Mouse (Mus musculus) testis, postnatal 10 days (tissue): ENCODE results near the gene Slc25a40.

Experiments used
- DNase-seq: peaks from one replicate; pipeline ENCODE4 v3.0.0; 2021; ENCODE audit warnings: low spot score

The Slc25a40 gene

GRCm38 (mm10) chr5:8422157-8422931 is at the start of gene Slc25a40, which contains the start of gene Dbf4:
Gene Slc25a40 (plus strand): TSS chr5:8422850.
Gene Dbf4 (minus strand): TSS chr5:8422716.
- peak; percentile 97 for DNase-seq

- no peak for DNase-seq
Measured at GRCm38 (mm10) chr5:8373415-8373814, 49.2 kb upstream of the Slc25a40 start.

DNA sequence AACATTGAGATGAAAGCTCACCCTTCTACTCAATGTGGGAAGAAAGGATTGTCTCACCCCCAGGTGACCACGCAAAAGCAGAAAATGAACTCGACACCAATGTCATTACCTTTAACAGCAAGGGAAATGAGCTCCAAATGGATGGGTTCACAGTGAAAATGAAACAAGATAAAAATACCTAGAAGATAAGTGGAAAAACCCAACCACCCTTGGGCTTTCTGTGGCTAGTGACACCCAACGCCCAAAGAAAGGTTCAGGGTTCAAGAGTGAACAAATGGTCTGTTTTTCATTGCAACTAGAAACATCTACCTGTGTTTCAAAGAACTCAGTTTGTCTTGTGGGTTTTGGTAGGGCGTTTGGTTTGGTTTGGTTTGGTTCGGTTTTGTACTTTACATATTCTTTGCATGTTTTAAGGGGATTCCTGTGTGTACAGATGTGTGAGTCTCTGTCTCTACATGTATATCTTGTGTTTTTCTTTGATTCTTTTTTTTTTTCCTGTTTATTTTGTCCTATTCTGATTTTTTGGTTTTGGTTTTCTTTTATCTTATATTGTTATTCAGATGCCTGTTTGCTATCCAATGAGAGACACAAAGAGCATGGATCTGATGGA is 48.2 kb upstream of the Slc25a40 start:
- no peak for DNase-seq

DNA sequence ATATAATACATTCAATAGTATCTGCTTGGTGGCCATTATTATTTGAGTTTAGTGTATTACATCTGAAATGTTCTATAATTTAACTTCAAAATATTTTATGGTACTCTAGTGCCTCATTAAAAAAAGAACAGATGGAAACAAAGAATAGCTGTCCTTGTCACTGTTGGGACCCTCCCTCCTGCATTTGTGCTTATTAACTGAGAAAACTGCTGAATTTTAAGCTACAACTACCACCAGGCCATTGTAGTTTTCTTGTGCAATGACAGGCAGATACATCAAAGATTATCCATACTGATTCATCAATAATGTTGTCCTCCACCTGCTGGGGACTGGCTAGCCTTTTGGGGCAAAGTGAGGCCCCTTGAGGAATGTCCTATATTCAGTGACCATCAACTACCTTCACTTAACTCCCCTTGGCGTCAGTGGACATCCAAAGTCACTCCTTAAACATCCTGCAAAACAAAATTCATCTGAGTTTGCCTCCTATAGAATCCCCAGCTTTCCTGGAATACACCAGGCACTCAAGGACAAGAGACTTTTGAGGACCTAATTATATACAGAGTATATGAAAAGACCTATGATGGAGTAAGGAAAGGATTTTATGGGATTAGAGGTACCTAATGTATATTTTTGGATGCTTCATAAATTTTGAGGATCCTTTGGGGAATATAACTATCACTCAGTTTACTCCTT is 28.6 kb upstream of the Slc25a40 start:
- DNase-seq = no peak

DNA sequence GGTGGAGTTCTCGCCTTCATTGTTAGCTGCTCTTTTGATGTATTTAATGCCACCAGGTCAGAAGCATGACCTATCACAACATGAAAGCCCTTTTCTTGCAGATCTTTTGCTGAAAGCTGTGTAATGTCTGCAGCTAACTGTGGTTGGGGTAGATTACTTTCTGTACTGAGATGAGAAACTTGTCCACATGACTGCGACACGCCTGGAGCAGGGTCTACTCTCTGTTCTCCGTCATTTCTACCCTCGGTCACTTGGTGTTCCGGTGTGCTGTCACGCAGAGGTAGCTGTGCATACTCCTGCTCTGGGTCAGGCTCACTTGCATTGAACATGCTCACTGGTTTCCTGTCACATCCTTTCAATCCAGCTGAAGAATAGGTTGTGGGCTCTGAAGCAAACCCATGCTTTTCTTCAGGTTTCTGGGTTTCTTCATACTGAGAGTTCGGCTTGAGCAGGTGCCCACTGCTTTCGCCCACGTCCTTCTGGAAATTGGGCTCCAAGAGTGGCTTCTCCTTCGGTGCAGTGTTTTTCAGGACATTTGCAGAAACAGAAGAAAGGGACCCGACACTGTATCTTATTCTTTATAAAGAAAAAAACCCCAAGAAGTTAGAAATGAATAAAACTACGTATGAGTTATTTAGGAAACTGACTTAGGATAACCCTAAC is 24.9 kb upstream of the Slc25a40 start:
- no peak for DNase-seq

DNA sequence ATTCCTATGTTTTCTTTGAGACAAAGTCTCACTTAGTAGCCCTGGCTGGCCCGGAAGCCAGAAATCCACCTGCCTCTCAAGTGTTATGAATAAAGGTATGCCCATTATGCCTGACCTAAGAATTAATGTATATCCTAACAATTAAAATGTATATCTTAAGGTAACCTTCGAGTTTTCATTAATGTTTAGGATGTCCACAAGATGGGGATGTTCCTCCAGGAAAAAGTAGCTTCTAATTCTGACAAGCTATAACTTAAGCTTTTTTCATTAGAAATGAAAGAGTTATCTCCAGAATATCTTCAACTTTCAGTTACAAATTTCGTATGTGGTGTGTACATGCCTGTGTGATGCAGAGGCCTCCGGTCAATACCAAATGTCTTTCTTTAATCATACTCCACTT is 13.9 kb upstream of the Slc25a40 start:
- no peak for DNase-seq

DNA sequence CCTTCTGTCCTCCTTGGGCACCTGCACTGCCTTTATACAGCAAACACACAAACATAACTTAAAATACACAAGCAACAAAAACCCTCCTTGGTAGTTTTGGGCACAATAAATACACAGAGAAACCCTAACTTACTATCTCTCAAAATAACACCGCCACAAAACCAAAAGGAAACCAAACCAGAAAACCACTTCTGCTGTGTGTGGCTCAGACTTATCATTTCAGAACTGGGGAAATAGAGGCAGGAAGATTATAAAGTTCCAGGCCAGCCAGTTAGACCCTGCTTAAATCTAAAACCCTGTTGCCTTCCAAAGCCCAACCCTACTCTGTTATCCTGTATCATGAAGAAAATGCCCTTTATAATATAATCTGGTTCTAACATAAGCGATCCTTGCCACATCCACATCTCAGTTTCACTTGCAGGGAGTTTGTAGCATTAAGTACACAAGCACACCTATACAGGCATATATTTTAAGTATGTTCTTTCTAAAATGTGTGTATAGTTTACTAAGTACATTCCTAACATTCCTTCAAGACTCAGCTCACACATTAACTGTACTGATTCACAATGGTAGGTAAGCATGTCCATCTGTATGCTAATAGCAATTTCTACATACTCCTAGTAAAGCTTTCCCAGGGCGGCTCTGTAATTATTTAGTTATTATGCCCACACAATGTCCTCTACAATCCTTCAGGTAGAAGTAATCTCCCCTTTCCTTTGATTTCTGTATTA is 5.8 kb upstream of the Slc25a40 start:
- DNase-seq = no peak

- DNase-seq = no peak
Measured at GRCm38 (mm10) chr5:8417443-8417842, 5.2 kb upstream of the Slc25a40 start.

- no peak for DNase-seq
Measured at GRCm38 (mm10) chr5:8421424-8421823, 1.2 kb upstream of the Slc25a40 start.

DNA sequence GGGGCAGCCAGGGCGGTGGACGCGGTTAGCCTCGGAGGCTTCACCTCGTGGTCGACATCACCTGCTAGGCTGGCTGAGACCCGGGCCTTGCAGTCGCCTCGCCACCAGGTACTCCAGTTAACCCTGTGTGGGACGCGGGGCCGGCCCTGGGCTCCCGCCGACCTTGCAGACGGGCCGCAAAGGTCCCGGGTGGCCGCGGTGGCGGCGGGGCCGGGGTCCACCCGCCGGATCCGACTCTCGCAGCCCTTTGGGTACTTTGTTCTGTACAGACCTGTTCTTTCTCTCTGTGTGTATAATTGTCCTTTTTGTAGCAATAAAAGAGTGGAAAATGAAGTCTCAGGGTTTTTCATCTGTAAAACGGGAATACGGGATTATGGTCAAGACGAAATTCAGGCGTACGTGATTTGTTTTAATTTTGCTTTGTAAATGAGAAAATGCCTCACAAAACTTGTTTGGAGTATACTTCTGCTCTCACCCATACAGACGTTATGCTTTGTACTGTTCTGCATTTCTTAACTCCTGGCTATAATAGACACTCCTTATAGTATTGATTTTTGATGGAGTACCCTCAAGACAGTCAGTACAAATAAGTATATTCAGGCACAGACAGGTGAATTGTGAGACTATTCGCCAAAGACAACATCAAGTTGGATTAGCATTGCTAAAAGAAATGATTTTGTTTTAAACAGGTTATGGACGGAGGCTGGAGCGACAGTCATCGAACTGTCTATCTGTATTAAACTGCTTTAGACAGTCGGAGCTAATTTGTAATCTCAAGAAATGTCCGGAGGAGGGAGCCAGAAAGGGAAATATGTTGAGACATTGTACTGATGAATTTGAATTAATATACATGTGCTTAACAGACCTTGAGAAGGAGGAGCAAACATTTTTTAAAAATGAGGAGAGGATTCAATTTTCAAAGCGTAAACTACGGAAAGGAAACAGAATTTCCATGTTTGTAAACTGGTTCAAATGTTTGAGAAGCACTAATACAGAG is 580 bp downstream of the Slc25a40 start:
- no peak for DNase-seq

DNA sequence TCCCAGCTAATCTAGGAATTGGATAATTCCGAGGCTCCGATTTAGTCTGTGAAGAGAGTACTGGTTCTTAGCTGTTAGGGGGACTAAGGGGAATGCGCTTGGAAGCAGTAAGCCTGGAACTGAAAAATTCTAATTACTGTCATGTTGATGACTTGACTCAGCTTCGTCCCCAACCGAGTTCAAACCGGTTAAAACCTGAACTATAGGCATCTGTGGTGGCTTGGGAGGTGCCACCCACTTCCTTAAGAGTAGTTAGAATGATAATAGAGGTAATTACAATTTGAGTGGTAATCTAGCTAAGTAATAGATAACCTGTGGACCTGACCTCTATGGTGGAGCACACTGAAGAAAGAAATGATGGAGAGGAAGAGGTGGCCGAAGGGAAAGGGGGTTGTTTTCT is 1.5 kb downstream of the Slc25a40 start:
- no peak for DNase-seq

- no peak for DNase-seq
Measured at GRCm38 (mm10) chr5:8425899-8426298, 3.2 kb downstream of the Slc25a40 start.

- DNase-seq = no peak
Measured at GRCm38 (mm10) chr5:8437481-8438156, 15.0 kb downstream of the Slc25a40 start.

- DNase-seq = no peak
Measured at GRCm38 (mm10) chr5:8439095-8439494, 16.4 kb downstream of the Slc25a40 start.

DNA sequence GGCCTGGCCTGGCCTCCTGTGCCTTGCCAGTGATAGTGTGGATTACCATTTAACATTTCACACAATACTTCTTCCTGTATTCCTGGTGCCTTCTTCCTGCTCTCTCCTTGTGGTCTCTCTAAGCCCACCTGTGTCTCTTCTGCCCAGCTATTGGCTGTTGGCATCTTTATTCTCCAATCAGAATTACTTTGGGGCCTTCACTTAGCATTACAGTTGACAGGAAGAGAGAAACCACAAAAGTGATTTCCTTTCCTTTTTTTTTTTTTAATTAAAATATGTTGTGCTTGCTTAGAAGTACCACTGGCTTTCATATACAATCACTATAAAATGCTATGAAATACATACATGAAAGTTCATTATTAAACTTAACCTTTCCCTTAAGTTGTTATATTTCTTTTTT is 32.9 kb downstream of the Slc25a40 start:
- no peak for DNase-seq

DNA sequence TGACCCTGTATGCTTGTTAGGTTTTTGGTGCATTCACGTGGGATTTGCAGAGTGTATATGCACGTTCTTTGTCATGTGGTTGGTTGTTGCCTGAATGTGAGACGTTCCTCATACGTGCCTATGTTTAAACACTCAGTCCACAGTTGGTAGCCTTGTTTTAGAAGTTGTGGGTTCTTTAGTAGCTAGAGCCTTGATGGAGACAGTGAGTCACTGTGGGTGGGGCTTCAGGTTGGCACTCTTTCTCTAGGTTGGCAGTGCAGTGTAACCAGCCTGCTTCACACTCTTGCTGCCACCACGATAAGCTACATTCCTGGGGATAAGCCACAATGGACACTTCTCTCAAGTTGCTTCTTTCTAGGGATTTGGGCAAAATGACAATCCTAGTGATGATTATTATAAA is 33.9 kb downstream of the Slc25a40 start:
- no peak for DNase-seq

GRCm38 (mm10) chr5:8487989-8488700 is 65.5 kb downstream of the Slc25a40 start:
- no peak for DNase-seq

GRCm38 (mm10) chr5:8488701-8489297 is 66.1 kb downstream of the Slc25a40 start:
- DNase-seq = no peak
